Mouse (Mus musculus): ENCODE measurements around the gene Rbms3.

DNA sequence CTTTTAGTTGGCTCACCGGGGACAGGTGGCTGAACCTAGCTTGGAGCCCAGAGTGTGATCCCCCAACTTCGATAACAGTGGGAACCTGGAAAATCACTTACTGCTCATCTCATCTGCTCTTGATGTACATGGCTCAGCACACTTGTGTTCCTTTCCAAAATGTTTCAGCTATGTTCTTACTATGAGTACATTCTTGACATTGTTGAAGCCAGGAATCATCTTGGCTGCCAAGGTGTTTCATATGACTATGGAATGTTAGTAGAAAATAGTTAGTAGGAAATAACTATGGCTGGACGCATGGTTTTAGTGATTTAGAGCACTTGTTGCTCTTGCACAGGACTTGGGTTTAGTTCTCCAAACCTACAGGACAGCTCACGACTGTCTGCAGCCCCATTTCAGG lies 451.3 kb downstream of the Rbms3 start:
- TF ChIP-seq CTCF (IDR thresholded peaks at IDR 0.05; ENCODE audit: low read depth, low read length) (no peak), POLR2A (IDR thresholded peaks at IDR 0.05; ENCODE audit: extremely low read depth, insufficient read depth, low read length) (no peak)

Data from liver, adult 2 months (tissue).